Mouse (Mus musculus) bone marrow macrophage, adult 2 months (primary cell): ENCODE measurements at regions not wholly inside any gene's neighbourhood (a gene's known extent, or its start where the extent isn't known, plus 50 kb on each side); places are given as distances from the start of the nearest gene placed in this dataset.

Experiments
- H3K27ac ChIP-seq: 2 replicates; pipeline ENCODE4 v1.5.1; 2012; ENCODE audit warnings: low read depth, low read length; ENCODE audit not compliant: insufficient read depth
- H3K4me1 ChIP-seq: 2 replicates; pipeline ENCODE4 v1.6.1; 2012; ENCODE audit warnings: low read length; ENCODE audit not compliant: control insufficient read depth, insufficient read depth
- H3K4me3 ChIP-seq: 2 replicates; pipeline ENCODE4 v1.5.1; 2012; ENCODE audit warnings: mild to moderate bottlenecking, low read length, moderate library complexity; ENCODE audit not compliant: insufficient read depth
- CTCF ChIP-seq: IDR thresholded peaks from 2 replicates; pipeline ENCODE4 v1.5.1; 2012; ENCODE audit warnings: low read depth, mild to moderate bottlenecking, low read length, moderate library complexity
- POLR2A ChIP-seq: IDR thresholded peaks from 2 replicates; pipeline ENCODE4 v1.6.1; 2012; ENCODE audit warnings: mild to moderate bottlenecking, low read depth, low read length, borderline replicate concordance

- H3K27ac ChIP-seq, result no peak overlapping the region
- TF ChIP-seq CTCF (no peak), POLR2A (no peak)
- no peaks in the 10 kb centered on the region for H3K4me1 ChIP-seq
- H3K4me3 ChIP-seq, result no peak overlapping the region
Observed at GRCm38 (mm10) chr1:61288185-61288584, 310.5 kb downstream of the Icos start.

- no peak for TF ChIP-seq CTCF
- TF ChIP-seq POLR2A, result no peak
- no peak overlapping the region for H3K27ac ChIP-seq
- H3K4me1 ChIP-seq, result no peaks in the 10 kb centered on the region
- H3K4me3 ChIP-seq, result no peak overlapping the region
Observed at GRCm38 (mm10) chr1:61288946-61289345, 311.2 kb downstream of the Icos start.

- Histone ChIP-seq H3K4me1 (no peaks in the 10 kb centered on the region), H3K27ac (no peak overlapping the region), H3K4me3 (no peak overlapping the region)
- TF ChIP-seq POLR2A (no peak), CTCF (no peak)
Observed at GRCm38 (mm10) chr1:61289552-61289951, 311.8 kb downstream of the Icos start.

- H3K4me3 ChIP-seq, result no peak overlapping the region
- no peak for TF ChIP-seq POLR2A
- TF ChIP-seq CTCF, result no peak
Observed at GRCm38 (mm10) chr1:61293106-61293505, 315.4 kb downstream of the Icos start.

GRCm38 (mm10) chr1:61295219-61295618 lies 317.5 kb downstream of the Icos start:
- TF ChIP-seq POLR2A, result no peak
- TF ChIP-seq CTCF, result no peak
- no peaks in the 10 kb centered on the region for H3K4me1 ChIP-seq

More at GRCm38 (mm10) chr1:61293106-61293505, 315.4 kb downstream of the Icos start:
- Histone ChIP-seq H3K4me1 (no peaks in the 10 kb centered on the region), H3K27ac (no peak overlapping the region)

GRCm38 (mm10) chr1:61296831-61297230 lies 319.1 kb downstream of the Icos start:
- H3K4me1 ChIP-seq, result no peaks in the 10 kb centered on the region
- H3K27ac ChIP-seq, result no peak overlapping the region
- no peak for TF ChIP-seq POLR2A
- TF ChIP-seq CTCF, result no peak
- H3K4me3 ChIP-seq, result no peak overlapping the region

More at GRCm38 (mm10) chr1:61295219-61295618, 317.5 kb downstream of the Icos start:
- H3K27ac ChIP-seq, result no peak overlapping the region
- no peak overlapping the region for H3K4me3 ChIP-seq

GRCm38 (mm10) chr1:61297361-61297760 lies 319.6 kb downstream of the Icos start:
- Histone ChIP-seq H3K27ac (no peak overlapping the region), H3K4me3 (no peak overlapping the region), H3K4me1 (no peaks in the 10 kb centered on the region)
- TF ChIP-seq POLR2A (no peak), CTCF (no peak)

- no peak for TF ChIP-seq POLR2A
- no peak for TF ChIP-seq CTCF
- Histone ChIP-seq H3K4me3 (no peak overlapping the region), H3K27ac (no peak overlapping the region), H3K4me1 (no peaks in the 10 kb centered on the region)
Observed at GRCm38 (mm10) chr1:61298064-61298463, 320.3 kb downstream of the Icos start.

- TF ChIP-seq POLR2A, result no peak
- no peak for TF ChIP-seq CTCF
- Histone ChIP-seq H3K4me1 (no peaks in the 10 kb centered on the region), H3K4me3 (no peak overlapping the region), H3K27ac (no peak overlapping the region)
Observed at GRCm38 (mm10) chr1:61298779-61299178, 321.1 kb downstream of the Icos start.

- no peaks in the 10 kb centered on the region for H3K4me1 ChIP-seq
- H3K27ac ChIP-seq, result no peak overlapping the region
- no peak overlapping the region for H3K4me3 ChIP-seq
- no peak for TF ChIP-seq CTCF
- TF ChIP-seq POLR2A, result no peak
Observed at GRCm38 (mm10) chr1:61300491-61300890, 322.8 kb downstream of the Icos start.
